Mouse (Mus musculus) embryonic facial prominence, embryonic 14.5 days (tissue): ENCODE results near the gene Wdfy4. TPM values are rescaled to one million over a fixed set of nuclear protein-coding genes. Genes with fewer than 3 reads are reported as not detected.

Experiments
- ATAC-seq: fragments of 200-750 bp; cut with Nextera tagmentation; 2 replicates; pipeline ENCODE4 v1.8.0; 2017; ENCODE audit warnings: low read depth, moderate number of reproducible peaks, moderate TSS enrichment
- DNase-seq: peaks from one replicate; pipeline ENCODE4 v3.0.0-alpha.2; 2015; ENCODE audit warnings: low spot score
- H3K27ac ChIP-seq: fragments of 300-500 bp; sonication (generic); replicated peaks from 2 replicates; pipeline ENCODE4 v1.5.1; 2014; ENCODE audit warnings: low read depth, mild to moderate bottlenecking, low read length, moderate library complexity
- H3K27me3 ChIP-seq: fragments of 300-500 bp; sonication (generic); replicated peaks from 2 replicates; pipeline ENCODE4 v1.6.1; 2014; ENCODE audit warnings: low read length; ENCODE audit not compliant: control insufficient read depth, insufficient read depth
- H3K36me3 ChIP-seq: fragments of 300-500 bp; sonication (generic); 2 replicates; pipeline ENCODE4 v1.6.1; 2014; ENCODE audit warnings: low read length, mixed read lengths; ENCODE audit not compliant: control insufficient read depth, insufficient read depth
- H3K4me1 ChIP-seq: fragments of 300-500 bp; sonication (generic); 2 replicates; pipeline ENCODE4 v1.6.1; 2014; ENCODE audit warnings: antibody characterized with exemption, low read length; ENCODE audit not compliant: control insufficient read depth, insufficient read depth
- H3K4me2 ChIP-seq: fragments of 300-500 bp; sonication (generic); 2 replicates; pipeline ENCODE4 v1.6.1; 2014; ENCODE audit warnings: low read depth, mild to moderate bottlenecking, low read length, moderate library complexity, mixed read lengths
- H3K4me3 ChIP-seq: fragments of 300-500 bp; sonication (generic); 2 replicates; pipeline ENCODE4 v1.5.1; 2014; ENCODE audit warnings: low read depth, mild to moderate bottlenecking, low read length
- H3K9ac ChIP-seq: fragments of 300-500 bp; sonication (generic); 2 replicates; pipeline ENCODE4 v1.6.1; 2014; ENCODE audit warnings: low read depth, mild to moderate bottlenecking, low read length, moderate library complexity, mixed read lengths
- H3K9me3 ChIP-seq: fragments of 300-500 bp; sonication (generic); 2 replicates; pipeline ENCODE4 v1.6.1; 2016; ENCODE audit warnings: low read length; ENCODE audit not compliant: control insufficient read depth
- WGBS: fragments of 180-500 bp; shearing (Covaris S2); extraction: QIAGEN DNeasy Blood & Tissue Kit; methylation state at CpG from one replicate; pipeline ENCODE4 v1.1.7; 2014; 5-methylcytosine and 5-hydroxymethylcytosine counted together
- polyA plus RNA-seq: library from polyadenylated mRNA; unstranded; fragments of >200 nt; fragmentation: Nextera tagmentation; extraction: Ambion mirVana; gene quantifications from 2 replicates; pipeline ENCODE4 v1.2.1, GENCODE M21; 2014

The Wdfy4 gene
- polyA plus RNA-seq, 1 experiment from 2014 or later = 0.38 TPM

- Histone ChIP-seq H3K27ac (no peak overlapping the region), H3K27me3 (0 out of 2 replicates have a peak, but pooled peaks cover 2% of the 10 kb centered on the region), H3K36me3 (no peaks in the 10 kb centered on the region), H3K4me3 (no peak overlapping the region), H3K4me2 (no peak overlapping the region), H3K4me1 (no peaks in the 10 kb centered on the region), H3K9me3 (no peaks in the 10 kb centered on the region), H3K9ac (no peak overlapping the region)
- WGBS = 80% methylated on average over 4 of the region's 6 CpGs
- DNase-seq (no peak), ATAC-seq (no peak)
Observed at GRCm38 (mm10) chr14:33202885-33203284, 17.6 kb upstream of the Wdfy4 start.

DNA sequence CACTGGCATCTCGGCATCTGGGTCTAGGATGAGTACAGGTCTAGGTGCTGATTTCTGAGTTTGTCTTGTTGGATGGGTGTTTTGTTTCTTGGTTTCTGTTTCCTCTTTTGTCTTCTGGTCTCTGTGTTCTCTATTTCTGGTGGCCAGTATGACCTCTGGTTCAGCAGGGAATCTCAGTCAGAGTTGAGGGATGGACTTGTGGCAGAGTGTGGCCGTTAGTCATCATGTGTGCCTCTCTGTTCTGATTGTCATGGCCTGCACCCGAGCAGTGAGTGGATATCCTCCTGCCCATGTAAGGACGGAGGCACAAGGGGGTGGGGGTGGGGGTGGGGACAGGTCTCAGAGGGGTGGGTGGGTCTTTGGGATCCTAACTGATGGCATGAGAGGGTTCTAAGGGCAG, 16.9 kb upstream of the Wdfy4 start:
- H3K9me3 ChIP-seq = no peaks in the 10 kb centered on the region
- H3K9ac ChIP-seq = no peak overlapping the region
- ATAC-seq = no peak
- 74% methylated on average over 4 of the region's 4 CpGs for WGBS
- H3K27ac ChIP-seq = no peak overlapping the region
- 0 out of 2 replicates have a peak, but pooled peaks cover under 1% of the 10 kb centered on the region for H3K27me3 ChIP-seq
- no peak overlapping the region for H3K4me2 ChIP-seq
- no peak overlapping the region for H3K4me3 ChIP-seq
- no peaks in the 10 kb centered on the region for H3K4me1 ChIP-seq
- no peaks in the 10 kb centered on the region for H3K36me3 ChIP-seq
- DNase-seq = no peak

GRCm38 (mm10) chr14:33194241-33194640, 8.9 kb upstream of the Wdfy4 start:
- Histone ChIP-seq H3K9me3 (no peaks in the 10 kb centered on the region), H3K9ac (no peak overlapping the region), H3K27ac (no peak overlapping the region), H3K4me2 (no peak overlapping the region), H3K36me3 (no peaks in the 10 kb centered on the region), H3K27me3 (no peaks in the 10 kb centered on the region), H3K4me1 (no peaks in the 10 kb centered on the region), H3K4me3 (no peak overlapping the region)
- no peak for ATAC-seq
- DNase-seq = no peak
- WGBS = 82% methylated on average over 3 of the region's 3 CpGs

GRCm38 (mm10) chr14:33193762-33194161, 8.5 kb upstream of the Wdfy4 start:
- no peak overlapping the region for H3K4me2 ChIP-seq
- ATAC-seq (no peak), DNase-seq (no peak)
- no peaks in the 10 kb centered on the region for H3K36me3 ChIP-seq
- H3K4me3 ChIP-seq = no peak overlapping the region
- H3K27ac ChIP-seq = no peak overlapping the region
- H3K9me3 ChIP-seq = no peaks in the 10 kb centered on the region
- H3K4me1 ChIP-seq = no peaks in the 10 kb centered on the region
- H3K27me3 ChIP-seq = no peaks in the 10 kb centered on the region
- H3K9ac ChIP-seq = no peak overlapping the region

- WGBS = 65% methylated on average over 1 of the region's 1 CpGs
- H3K4me1 ChIP-seq = no peaks in the 10 kb centered on the region
- ATAC-seq = no peak
- H3K36me3 ChIP-seq = no peaks in the 10 kb centered on the region
- H3K9me3 ChIP-seq = no peaks in the 10 kb centered on the region
- no peak overlapping the region for H3K4me2 ChIP-seq
- DNase-seq = no peak
- H3K9ac ChIP-seq = no peak overlapping the region
- H3K4me3 ChIP-seq = no peak overlapping the region
- no peaks in the 10 kb centered on the region for H3K27me3 ChIP-seq
- no peak overlapping the region for H3K27ac ChIP-seq
Observed at GRCm38 (mm10) chr14:33190646-33191045, 5.3 kb upstream of the Wdfy4 start.

GRCm38 (mm10) chr14:33189849-33190423, 4.6 kb upstream of the Wdfy4 start:
- Histone ChIP-seq H3K9ac (no peak overlapping the region), H3K4me3 (no peak overlapping the region), H3K4me2 (no peak overlapping the region), H3K36me3 (no peaks in the 10 kb centered on the region), H3K27me3 (no peaks in the 10 kb centered on the region), H3K27ac (no peak overlapping the region), H3K4me1 (no peaks in the 10 kb centered on the region), H3K9me3 (no peaks in the 10 kb centered on the region)
- ATAC-seq = no peak
- no peak for DNase-seq
- WGBS = 92% methylated on average over 19 of the region's 21 CpGs

DNA sequence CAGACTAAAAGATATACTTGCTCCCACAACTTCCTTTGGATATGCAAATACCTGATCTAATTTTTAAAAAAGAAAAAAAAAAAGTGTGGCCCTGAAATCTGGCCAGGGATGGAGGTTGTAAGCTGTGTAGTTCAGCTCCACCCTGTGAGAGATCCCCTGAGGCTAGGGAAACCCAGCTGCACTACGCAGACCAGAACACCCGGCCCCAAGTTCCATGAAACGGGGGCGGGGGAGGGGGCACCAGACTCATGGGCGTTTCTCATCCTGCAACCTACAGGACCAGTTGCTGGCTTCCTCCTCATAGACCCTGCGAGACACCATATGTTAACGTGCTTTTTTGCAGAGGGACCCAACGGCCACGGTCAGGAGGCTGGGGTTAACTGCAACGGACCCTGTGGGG, 3.9 kb upstream of the Wdfy4 start:
- H3K36me3 ChIP-seq = no peaks in the 10 kb centered on the region
- H3K4me1 ChIP-seq = no peaks in the 10 kb centered on the region
- no peak overlapping the region for H3K4me2 ChIP-seq
- DNase-seq (no peak), ATAC-seq (no peak)
- WGBS = 64% methylated on average over 10 of the region's 10 CpGs
- no peak overlapping the region for H3K27ac ChIP-seq
- no peaks in the 10 kb centered on the region for H3K27me3 ChIP-seq
- H3K4me3 ChIP-seq = no peak overlapping the region
- H3K9ac ChIP-seq = no peak overlapping the region
- no peaks in the 10 kb centered on the region for H3K9me3 ChIP-seq

DNA sequence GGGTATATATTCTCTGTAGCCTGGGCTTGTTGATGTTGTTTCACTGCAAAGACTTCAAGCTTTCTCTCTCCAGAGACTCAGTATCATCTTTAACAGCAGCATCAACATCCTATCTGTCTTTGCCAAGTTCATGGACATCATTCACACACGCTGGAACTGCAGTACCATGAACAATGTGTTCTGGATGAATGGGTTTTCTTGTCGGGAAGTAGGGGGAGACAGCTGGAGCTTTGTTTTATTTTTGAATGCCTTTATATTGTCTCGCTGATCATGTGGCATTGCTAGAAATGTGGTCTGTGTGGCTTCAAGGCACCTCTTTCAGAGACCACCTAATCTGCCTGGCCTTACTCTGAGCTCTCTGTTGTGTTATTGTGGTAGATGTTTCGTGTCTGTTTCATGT, 1.9 kb upstream of the Wdfy4 start:
- Histone ChIP-seq H3K4me3 (no peak overlapping the region), H3K27ac (no peak overlapping the region), H3K9ac (no peak overlapping the region), H3K9me3 (no peaks in the 10 kb centered on the region), H3K4me2 (no peak overlapping the region), H3K4me1 (no peaks in the 10 kb centered on the region), H3K27me3 (no peaks in the 10 kb centered on the region), H3K36me3 (no peaks in the 10 kb centered on the region)
- WGBS = 47% methylated on average over 4 of the region's 4 CpGs
- ATAC-seq (no peak), DNase-seq (no peak)

DNA sequence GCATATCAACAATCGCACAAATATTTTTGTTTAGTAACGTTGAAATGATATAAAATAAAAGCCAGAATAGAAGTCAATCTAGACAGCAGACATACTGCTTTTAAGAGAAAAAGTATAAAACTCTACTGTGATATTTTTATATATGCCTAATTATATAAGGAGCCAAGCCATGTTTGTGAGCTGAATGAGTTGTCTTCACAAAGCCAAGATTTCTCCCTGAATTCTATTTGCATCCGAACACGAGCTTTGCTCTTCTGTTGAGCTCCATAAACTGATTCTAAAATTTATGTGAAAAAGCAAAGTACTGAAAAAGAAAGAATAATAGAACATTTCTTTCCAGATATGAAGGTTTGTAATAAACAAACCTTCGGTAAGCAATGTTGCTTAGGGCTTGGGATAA, 5.2 kb downstream of the Wdfy4 start:
- WGBS = 83% methylated on average over 5 of the region's 5 CpGs
- Histone ChIP-seq H3K9me3 (no peaks in the 10 kb centered on the region), H3K4me1 (no peaks in the 10 kb centered on the region), H3K4me3 (no peak overlapping the region), H3K9ac (no peak overlapping the region), H3K27ac (no peak overlapping the region), H3K36me3 (no peaks in the 10 kb centered on the region), H3K4me2 (no peak overlapping the region), H3K27me3 (no peaks in the 10 kb centered on the region)
- ATAC-seq = no peak
- DNase-seq = no peak
